Mouse (Mus musculus): ENCODE measurements around the gene Gucy2g.

Gene Gucy2g

DNA sequence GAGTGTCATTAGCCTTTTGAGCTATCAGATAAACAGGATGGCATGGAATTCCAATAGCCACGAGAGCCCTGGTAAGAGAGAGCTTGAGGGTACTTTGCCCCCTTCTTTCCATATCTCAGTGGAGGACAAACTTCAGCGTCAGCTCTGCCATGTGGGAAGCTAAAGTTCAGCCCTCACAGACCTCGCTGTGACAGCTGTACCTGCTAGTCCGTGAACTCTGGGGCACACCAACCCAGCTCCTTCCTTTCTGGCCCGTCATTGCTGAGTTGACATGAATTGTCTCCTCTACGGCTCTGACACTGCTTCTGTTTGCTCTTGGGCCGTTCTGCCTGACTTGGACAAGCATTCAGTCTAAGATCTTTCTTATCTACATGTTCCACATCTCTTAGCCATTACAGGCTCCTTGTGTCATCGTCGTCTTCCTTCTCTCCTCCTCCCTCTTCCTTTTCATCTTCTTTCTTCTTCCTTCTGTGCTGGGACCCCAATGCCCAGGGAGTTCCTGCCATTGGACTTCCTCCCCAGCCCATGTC, 7.0 kb upstream of the Gucy2g start:
- no peak for DNase-seq (ENCODE audit: low read depth, low spot score)

DNA sequence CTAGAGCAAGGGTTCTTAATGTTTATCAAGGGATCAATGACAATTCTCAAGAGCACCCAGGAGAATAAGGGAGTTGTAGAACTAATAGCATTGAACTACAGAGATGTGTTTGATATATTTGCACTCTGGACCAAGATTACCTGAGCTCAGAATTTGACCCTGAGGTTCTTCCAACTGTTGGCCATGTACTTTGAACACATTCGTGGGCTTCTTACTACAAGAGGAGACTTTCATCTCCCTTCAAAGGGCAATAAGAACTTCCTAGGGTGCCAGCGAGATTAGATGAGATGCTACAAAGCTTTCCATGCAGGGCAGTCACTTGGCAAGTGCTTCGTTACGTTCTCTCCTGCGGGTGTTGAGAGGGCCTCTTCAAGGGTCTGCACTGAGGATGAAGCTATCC, 6.5 kb upstream of the Gucy2g start:
- no peak for DNase-seq (ENCODE audit: low read depth, low spot score)

DNA sequence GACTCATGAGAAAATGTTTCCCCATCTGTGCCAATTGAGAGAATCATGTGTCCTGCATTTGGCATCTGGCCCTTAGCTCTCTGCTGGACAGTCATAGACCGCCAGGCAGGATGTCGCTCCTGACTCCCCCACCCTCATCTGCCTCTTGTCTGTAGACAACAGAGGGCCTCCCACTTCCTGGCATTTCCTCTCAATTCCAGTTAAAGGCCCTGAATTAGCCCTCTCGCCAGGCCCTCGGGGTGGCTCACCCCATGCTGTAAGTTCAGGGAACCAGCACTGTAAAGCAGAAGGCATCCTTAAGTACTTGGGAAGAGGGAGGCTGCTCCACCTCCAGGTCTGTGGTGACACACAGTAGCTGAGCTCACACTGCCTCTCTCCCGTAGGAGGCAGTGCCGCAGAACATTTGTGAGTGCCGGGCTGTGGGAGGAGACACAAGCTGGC, 3.8 kb upstream of the Gucy2g start:
- DNase-seq (ENCODE audit: low read depth, low spot score), result peak; percentile 14

DNA sequence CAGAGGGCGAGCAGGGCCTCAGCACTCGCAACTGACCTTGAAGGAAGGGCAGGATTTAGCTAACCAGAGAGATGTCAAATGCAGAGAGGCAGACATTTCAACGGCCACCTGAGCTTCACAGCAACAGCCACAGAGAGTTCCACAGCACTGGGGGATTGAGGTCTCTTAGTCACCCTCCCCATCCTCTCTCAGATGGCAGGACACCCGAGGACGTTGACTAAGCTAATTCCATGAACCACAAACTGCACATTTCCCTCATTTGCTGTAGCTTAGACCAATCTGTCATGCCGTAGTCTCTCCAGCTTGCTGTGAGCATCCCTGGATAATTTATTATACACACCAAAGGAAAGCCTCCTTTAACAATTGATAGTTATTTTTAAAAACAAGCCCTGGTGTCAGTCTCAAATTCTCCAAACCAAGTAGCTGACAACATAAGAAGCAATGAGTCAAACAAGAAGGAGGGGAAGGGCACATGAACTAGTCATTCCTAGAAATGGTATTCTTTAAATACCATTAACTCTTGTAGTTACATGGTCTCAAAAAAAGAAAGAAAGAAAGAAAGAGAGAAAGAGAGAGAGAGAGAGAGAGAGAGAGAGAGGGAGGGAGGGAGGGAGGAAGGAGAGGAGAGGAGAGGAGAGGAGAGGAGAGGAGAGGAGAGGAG, 1.1 kb downstream of the Gucy2g start:
- no peak for DNase-seq (ENCODE audit: low read depth, low spot score)

DNA sequence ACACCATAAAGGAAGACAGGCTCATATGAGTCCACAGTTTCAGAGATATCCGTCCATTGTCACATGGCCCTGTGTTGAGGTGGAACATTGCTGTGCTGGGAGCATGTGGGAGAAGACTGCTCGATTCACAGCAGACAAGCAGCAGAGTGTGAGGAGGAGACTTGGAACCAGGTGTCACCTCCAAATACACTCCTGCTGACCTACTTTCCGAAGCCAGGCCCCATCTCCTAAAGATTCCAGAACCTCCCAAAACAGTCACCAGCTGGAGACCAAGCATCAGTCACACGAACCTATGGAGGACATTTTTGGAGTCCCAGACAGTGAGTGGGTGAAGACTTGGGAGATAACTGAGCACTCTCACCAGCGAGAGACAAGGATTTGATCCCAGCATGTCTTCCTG, 4.5 kb downstream of the Gucy2g start:
- DNase-seq (ENCODE audit: low read depth, low spot score), result no peak

DNA sequence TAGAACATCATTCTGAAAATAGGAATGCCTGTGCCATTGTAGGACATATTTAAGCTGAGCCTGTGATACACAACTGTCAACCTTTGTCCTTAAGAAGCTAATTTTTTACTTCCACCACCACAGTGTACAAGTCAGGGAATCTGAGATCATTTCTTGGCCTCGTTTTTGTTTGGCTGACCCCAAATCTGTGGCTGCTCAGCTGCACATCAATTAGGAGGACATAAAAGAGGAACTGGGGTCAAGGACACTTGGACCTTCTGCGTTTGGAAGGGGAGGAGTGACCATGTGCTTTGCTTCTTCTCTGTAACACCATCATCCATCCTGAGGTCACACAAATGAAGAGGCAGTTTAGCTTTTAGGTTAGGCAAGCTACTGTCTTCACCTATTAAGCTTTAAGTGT, 5.0 kb downstream of the Gucy2g start:
- DNase-seq (ENCODE audit: low read depth, low spot score), result no peak

DNA sequence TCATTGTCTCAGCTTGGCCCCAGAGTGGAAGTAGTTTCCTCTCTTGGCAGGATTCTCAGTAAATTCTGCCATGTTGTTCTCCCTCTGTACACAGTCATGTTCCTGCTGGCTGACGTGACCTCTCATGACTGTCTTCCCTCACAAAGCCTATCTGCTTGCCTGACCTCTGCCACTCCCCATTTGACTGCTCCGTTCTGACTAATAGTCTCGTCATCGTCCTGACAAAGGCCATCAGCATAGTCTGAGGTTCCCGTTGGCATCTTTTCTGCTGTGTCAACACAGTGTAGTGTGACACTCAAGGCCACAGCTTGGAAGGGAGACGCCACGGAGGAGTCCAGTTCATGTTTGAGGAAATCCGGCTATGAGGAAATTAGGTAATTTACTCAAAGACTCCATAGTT, 8.9 kb downstream of the Gucy2g start:
- no peak for DNase-seq (ENCODE audit: low read depth, low spot score)

DNA sequence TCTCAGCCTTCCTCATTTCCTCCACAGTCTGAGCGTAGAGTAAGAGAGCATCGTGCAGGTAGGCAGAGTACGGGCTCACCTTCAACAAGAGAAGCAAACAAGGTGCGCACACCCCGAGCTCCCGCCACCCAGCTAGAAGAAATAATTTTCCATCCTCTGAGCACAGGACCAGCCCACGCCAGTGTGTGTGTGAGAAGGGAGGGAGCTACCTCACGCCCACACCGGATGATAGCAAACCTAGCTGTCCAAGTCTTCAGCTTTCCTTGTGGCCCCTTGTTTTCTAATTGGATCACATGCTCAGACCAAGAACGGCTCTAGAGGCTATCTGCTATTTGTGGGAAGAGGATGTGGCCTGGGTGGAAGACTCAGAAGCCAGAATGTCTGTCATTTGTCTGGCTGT, 10.0 kb downstream of the Gucy2g start:
- DNase-seq (ENCODE audit: low read depth, low spot score), result no peak

DNA sequence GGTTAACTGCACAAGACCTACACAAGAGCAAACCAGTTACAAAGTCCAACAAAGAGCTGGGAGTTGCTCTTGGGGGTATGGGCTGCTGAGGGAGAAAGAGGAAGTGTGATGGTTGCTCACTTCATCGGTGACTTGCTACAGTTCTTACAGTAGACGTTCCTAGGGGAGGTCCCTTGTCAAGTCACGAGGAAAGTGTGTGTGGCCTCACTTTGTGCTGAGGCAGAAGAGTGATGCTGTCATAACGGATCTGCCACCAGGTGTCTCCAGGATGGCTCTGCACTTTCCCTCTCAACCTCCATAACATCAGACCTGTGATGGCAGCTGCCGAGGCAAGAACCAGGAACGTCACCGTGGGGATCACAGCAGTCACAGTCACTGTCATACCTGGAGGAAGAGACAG, 13.9 kb downstream of the Gucy2g start:
- no peak for DNase-seq (ENCODE audit: low read depth, low spot score)

DNA sequence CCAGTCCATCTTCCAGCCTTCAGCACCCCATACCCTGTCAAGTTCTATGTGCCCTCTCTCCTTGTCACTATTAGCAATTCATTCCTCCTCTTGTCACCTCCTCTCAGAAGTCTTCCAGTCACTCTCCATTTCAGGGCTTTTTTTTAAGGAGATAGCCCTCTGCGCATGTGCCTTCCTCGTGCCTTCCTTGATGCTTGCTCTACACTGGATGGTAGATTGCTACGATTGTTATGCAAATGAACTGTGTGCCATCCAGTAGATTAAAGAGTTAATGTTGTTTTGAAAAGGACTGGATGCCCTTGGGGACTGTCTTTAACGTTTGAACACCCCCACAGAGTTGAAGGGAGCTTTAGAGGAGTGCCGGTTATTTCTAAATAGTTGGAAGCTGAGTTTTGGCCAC, 14.4 kb downstream of the Gucy2g start:
- no peak for DNase-seq (ENCODE audit: low read depth, low spot score)

DNA sequence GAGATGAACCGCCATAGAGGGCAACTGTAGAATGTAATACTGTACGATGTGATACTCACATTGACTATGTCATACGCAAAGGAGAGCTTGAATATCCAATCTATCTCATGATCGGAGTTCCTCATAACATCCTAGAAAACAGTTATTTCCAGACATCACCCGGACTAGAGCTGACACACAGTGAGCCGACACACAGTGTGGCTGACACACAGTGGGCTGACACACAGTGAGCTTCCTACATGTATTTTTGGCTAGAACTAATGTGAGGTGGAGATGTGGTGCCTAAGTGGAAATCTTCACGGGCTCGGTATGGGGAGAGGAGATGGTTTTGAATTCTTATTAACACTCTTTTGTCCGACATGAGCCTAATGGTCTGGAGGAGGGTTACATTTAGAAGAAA, 18.8 kb downstream of the Gucy2g start:
- DNase-seq (ENCODE audit: low read depth, low spot score), result no peak

DNA sequence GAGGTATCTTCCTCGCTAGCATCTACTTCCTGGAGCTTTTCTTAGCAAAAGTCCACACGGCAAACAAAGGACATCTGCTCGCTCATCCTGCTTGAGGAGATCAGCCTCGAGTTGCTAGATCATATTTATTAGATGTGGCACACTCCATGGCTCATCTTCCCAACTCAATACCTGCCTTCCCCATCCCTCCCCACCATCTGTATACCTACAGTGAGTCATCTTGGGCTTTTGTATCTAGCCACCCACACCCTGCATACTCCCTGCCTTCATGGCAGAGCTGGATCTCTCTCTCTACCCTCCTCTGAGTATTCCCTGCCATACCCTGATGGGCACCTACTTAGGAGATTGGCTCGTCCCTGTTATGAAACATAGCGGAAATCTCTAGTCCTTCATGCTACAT, 19.8 kb downstream of the Gucy2g start:
- DNase-seq (ENCODE audit: low read depth, low spot score), result no peak

DNA sequence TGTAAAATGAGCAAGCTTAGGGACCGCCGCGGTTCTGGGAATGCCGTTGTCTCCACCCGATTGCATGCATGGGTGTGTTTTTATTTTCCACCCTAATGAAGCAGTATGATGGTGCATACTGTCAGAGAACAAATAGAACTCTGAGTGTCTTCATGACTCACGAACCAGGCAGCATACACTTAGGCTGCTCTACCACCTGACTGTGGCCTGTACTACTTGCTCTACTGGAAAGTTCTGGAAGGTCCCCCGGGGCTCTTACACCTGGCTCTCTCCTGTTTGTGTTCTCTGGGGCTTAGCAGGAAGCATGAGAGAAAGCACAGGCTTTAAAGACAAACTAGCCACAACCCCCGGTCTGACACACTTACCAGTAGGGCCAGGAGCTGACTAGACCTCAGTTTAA, 21.7 kb downstream of the Gucy2g start:
- DNase-seq (ENCODE audit: low read depth, low spot score), result no peak

DNA sequence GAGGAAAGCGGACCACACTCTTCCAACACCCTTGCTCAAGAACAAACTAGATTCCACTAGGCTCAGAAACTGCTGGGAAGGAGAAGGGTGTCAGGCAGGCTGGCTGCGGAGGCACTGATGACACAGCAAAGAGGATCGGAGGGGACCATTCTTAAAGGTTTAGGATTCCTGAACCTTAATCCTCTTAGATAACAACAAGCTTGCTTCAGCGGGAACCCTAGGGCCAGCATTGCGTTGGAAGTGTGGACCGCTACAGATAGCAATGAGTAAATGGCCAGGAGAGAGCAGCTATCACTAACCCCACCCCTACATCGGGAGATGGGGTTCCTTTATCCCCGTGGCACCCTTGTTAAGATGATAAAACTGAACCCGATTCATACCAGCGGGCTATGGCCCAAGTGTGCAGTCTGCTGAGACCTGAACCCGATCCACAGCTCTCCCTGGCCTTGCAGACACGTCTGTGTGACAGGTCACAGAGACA, 22.3 kb downstream of the Gucy2g start:
- no peak for DNase-seq (ENCODE audit: low read depth, low spot score)

DNA sequence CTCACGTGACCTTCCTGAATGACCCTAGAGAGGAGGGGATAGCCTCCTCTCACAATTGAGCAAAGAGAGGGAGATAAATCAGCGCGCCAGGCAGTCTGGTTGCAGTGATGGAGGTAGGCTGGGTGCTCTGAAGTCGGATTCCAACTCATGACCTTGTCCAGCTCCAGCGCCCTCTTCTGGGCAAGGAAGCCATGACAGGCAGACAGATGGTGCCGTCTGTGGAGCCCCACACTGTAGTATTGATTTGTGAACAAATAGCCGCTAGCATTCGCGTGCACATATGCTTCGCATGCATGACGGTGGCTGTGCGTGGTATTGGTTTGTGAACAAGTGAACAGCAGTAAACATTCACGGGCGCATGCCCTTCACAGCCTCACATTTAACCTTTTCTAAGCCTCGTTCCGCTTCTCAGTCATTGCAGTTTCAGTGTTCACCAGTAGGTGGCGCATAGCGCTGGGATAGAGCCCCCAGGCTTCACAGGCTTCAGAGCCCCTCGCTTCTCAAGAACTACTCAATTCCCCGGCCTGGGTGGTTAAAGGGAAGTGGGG, 22.8 kb downstream of the Gucy2g start:
- DNase-seq (ENCODE audit: low read depth, low spot score), result peak; percentile 77

DNA sequence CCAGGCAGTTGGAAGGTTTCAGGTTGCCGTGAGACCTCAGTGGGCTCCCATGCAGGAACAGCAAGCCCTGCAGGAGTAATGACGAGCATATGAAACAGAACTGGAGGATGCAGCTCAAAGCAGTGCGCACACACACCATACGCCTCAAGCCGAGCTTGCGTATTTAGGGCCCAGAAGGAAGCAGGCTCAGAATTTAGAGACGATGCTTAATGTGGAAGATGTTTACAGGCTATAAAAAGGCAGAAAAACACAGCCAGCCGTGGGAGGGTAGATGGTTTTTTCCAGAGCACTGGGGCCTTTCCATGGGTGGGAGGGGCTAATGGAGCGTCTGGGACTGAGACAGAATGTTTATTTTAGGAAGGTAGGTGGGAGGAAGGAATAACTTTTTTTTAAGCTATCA, 23.7 kb downstream of the Gucy2g start:
- no peak for DNase-seq (ENCODE audit: low read depth, low spot score)

DNA sequence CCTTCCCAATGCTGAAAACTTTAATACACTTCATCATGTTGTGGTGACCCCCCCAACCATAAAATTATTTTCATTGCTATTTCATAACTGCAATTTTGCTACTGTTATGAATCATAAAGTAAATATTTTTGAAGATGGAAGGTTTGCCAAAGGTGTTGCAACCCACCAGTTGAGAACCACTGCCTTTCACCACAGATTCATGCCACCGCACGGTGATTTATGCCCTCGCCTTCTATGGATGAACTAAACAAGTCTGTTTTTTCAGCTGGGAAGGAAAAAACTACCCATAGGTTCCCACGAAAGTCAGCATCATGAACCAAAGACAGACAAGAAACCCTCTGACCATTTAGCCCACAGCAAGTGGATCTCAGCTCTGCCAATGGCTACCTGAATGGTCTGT, 24.2 kb downstream of the Gucy2g start:
- no peak for DNase-seq (ENCODE audit: low read depth, low spot score)

DNA sequence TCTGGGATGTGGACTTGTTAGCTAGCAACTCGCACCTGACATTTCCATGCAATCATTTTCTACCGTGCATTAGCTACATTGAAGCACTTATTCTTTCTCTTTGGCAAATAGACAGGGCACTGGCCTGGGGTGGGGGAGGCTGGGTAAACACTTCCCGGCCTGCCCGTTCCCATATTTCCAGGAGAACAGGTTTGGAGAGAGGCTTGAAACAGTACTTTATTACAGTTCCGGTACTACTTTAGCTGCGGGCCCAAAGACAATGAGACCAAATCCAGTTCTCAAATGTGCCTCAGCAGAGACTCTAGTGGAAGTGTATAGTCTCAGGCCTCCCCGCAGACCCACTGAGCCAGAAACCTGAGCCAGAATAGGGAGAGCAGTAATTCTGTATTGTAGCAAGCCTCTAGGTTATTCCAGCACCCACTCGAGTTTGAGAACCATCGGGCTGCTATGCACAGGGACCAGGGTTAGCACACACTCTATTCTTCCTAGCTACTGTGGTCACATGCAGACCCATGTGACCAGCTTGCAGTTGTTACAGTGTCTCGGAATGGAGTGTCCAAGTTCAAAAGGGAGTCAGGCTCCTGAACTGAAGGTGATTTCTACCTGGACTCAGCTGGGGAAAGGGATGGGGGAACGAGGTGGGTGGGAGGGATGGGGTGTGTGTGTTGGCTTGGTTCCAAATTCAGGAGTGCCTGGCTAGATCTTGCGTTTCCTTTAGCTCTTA, 27.3 kb downstream of the Gucy2g start:
- no peak for DNase-seq (ENCODE audit: low read depth, low spot score)

DNA sequence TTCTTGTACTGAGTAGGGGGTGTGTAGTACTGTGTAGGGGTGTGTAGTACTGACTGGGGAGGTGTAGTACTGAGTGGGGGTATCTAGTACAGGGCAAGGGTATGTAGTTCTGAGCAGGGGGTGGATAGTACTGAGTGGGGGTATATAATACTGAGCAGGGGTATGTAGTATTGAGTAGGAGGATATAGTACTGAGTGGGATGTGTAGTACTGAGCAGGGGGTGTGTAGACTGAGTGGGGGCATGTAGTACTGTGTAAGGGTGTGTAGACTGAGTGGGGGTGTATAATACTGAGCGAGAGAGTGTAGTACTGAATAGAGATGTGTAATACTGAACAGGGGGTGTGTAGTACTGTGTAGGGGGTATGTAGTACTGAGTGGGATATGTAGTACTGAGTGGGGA, 29.3 kb downstream of the Gucy2g start:
- no peak for DNase-seq (ENCODE audit: low read depth, low spot score)

DNA sequence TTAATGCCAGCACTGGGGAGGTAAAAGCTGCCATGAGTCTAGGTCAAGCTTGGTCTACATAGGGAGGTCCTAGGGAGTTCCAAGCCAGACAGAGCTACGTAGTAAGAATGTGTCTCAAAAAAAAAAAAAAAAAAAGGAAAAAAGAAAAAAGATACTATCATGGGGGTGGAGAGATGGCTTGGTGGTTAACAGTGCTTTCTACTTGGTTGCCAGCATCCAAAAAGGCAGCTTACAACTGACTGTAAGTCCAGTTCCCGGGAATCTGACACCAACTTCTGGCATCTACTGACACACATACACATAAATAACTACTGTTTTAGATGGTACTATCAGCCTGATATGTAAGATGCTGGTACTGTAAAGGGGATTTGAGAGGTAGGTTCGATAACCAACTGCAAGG, 32.0 kb downstream of the Gucy2g start:
- DNase-seq (ENCODE audit: low read depth, low spot score), result no peak

DNA sequence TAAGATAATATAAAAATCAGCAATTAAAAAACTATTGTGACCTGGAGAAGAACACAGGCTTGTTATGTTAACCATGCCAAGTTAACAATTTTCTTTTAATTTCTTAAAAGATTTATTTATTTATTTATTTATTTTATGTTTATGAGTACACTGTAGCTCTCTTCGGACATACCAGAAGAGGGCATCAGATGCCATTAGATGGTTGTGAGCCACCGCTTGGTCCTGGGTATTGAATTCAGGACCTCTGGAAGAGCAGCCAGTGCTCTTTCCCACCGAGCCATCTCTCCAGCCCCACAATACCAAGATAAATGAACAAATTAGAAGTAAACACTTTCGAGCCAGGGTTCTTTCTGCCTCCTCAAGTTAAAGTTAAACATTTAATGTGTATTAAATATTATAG, 32.4 kb downstream of the Gucy2g start:
- no peak for DNase-seq (ENCODE audit: low read depth, low spot score)

DNA sequence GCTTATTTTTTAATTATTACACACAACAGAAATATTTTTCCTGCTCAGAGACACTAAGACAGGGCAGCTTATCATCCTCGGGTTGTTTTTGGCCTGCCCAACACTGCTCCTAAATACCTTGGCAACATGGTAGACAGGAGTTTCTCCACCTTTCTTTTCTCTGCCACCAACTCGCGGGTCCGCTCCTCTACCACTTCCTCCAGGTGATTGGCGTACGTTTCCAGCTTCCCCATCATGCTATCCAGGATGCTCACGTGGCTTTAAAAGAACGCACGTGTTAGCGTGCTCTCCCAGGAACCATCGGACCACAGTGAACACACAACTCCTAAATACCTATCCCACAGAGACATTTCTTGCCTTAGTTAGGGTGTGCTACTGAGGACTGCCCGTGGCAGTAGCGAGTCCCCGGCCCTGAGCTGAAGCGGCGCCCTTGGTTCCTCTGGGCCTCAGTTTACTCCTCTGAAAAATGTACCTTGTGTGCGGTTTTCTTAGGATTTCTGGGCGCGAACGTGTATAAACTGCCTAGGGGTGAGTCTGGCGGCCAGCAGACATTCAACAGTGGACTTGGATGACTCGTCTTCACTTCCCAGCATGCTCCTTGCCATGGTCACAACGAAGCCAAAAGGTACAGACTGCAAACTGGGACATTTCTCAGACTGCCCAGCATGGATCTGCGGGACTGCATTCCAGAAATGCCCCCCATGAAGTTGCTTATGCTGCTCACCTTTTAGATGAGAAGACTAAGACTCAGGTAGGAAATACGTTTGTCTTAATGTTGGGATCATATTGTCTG, 33.1 kb downstream of the Gucy2g start:
- DNase-seq (ENCODE audit: low read depth, low spot score), result no peak
